Mouse (Mus musculus) lung, postnatal 0 days (tissue): ENCODE measurements around the gene Hoxd12.

Source experiments
- CTCF ChIP-seq: IDR thresholded peaks from 2 replicates; pipeline ENCODE4 v1.5.1; 2016; ENCODE audit warnings: antibody characterized with exemption, mild to moderate bottlenecking
- EP300 ChIP-seq: IDR thresholded peaks from 2 replicates; pipeline ENCODE4 v1.6.1; 2016; ENCODE audit warnings: antibody characterized with exemption, mild to moderate bottlenecking, control low read depth

DNA sequence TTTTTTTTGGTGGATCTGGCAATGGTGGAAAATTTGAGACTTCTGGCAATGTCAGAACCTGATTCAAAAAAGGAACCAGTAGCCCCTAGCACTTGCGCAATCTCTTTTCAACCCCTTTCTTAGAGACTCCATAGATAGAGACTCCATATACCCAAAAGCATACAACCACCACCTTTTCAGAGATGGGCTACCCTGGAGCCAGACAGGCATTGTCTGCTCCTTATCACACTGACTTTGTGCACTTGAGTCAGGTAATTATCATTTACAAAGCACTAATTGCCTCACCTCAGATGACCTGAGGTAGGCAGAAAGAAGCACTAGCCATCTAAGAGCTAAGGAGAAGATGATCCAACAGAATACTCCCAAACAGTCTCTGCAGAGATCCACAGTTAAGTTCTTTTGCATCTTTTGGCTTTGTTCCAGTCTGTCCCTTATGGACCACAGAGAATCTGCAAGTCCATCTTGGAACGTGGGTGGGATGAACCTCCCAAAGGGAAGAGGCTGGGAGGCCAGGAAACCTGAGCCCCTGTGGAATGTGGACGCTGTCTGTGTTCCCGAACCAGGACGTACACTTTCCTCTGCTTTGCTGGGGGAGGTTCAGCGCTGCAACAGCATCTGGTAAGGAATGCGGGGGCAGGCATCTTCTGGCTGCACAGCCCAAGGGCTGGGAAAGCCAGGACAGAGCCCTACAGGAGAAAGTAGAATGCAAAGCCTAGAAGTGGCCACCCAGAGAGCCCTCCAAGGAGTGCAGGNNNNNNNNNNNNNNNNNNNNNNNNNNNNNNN lies 27.5 kb upstream of the Hoxd12 start:
- TF ChIP-seq CTCF (no peak), EP300 (no peak)
